Mouse (Mus musculus) MEL (cell line): ENCODE results near the gene Entpd3. TPM values are rescaled to one million over a fixed set of nuclear protein-coding genes. Genes with fewer than 3 reads are reported as not detected.
A peak's percentile ranks its signal among the peaks of the same experiment; 100 is the strongest.

Source experiments
- DNase-seq: peaks from one replicate; pipeline ENCODE4 v3.0.0; 2011; ENCODE audit warnings: low read depth, low spot score
- H3K27ac ChIP-seq: 2 replicates; pipeline ENCODE4 v1.5.1; 2012; ENCODE audit warnings: low read depth, mild to moderate bottlenecking, control low read depth, low read length, moderate library complexity; ENCODE audit not compliant: control insufficient read depth
- H3K27me3 ChIP-seq, 2 experiments: fragments of 150-350 bp in 1 of 2; sonication (generic) in 1 of 2; 2 replicates each; pipeline ENCODE4 v1.6.1; 2012; ENCODE audit warnings: low read length in 2 of 2, mild to moderate bottlenecking in 2 of 2, improper control_type of control experiment in 1 of 2, moderate library complexity in 1 of 2; ENCODE audit not compliant: insufficient read depth in 2 of 2, control insufficient read depth in 1 of 2
- H3K36me3 ChIP-seq, 2 experiments: 2 replicates each; pipeline ENCODE4 v1.6.1; 2012 to 2014; ENCODE audit warnings: low read length in 2 of 2, improper control_type of control experiment in 1 of 2, inconsistent platforms in 1 of 2, mild to moderate bottlenecking in 1 of 2; ENCODE audit not compliant: insufficient read depth in 2 of 2, control insufficient read depth in 1 of 2
- H3K4me1 ChIP-seq, 2 experiments: fragments of 150-350 bp in 1 of 2; sonication (generic) in 1 of 2; 2 replicates each; pipeline ENCODE4 v1.6.1; 2012; ENCODE audit warnings: low read length in 2 of 2, improper control_type of control experiment in 1 of 2, mild to moderate bottlenecking in 1 of 2; ENCODE audit not compliant: insufficient read depth in 2 of 2, control insufficient read depth in 1 of 2
- H3K4me3 ChIP-seq, 2 experiments: fragments of 150-350 bp in 1 of 2; sonication (generic) in 1 of 2; 2 replicates each; pipeline ENCODE4 v1.5.1; 2012; ENCODE audit warnings: low read depth in 2 of 2, low read length in 2 of 2, mild to moderate bottlenecking in 2 of 2, moderate library complexity in 2 of 2, control low read depth in 1 of 2, improper control_type of control experiment in 1 of 2; ENCODE audit not compliant: control insufficient read depth in 1 of 2, insufficient read depth in 1 of 2
- H3K79me2 ChIP-seq: 2 replicates; pipeline ENCODE4 v1.6.1; 2012; ENCODE audit warnings: mild to moderate bottlenecking, low read length, moderate library complexity; ENCODE audit not compliant: control insufficient read depth, poor library complexity, insufficient read depth
- H3K9ac ChIP-seq: 2 replicates; pipeline ENCODE4 v1.6.1; 2012; ENCODE audit warnings: low read depth, mild to moderate bottlenecking, control low read depth, low read length, moderate library complexity; ENCODE audit not compliant: control insufficient read depth, poor library complexity, severe bottlenecking
- H3K9me3 ChIP-seq: fragments of 150-350 bp; sonication (generic); replicated peaks from 2 replicates; pipeline ENCODE4 v1.6.1; 2012; ENCODE audit warnings: mild to moderate bottlenecking, low read length, improper control_type of control experiment, moderate library complexity; ENCODE audit not compliant: insufficient read depth
- CHD1 ChIP-seq: IDR thresholded peaks from 2 replicates; pipeline ENCODE4 v1.6.1; 2012; ENCODE audit warnings: low read depth, mild to moderate bottlenecking, inconsistent platforms, low read length, improper control_type of control experiment
- CHD2 ChIP-seq: IDR thresholded peaks from 2 replicates; pipeline ENCODE4 v1.6.1; 2011; ENCODE audit warnings: low read length, improper control_type of control experiment
- CTCF ChIP-seq, 3 experiments: IDR thresholded peaks in 2 of 3; conservative IDR thresholded peaks in 1 of 3; 2 replicates each; pipeline ENCODE4 v1.5.1; 2011 to 2012; ENCODE audit warnings: low read length in 3 of 3, low read depth in 2 of 3, mild to moderate bottlenecking in 2 of 3, improper control_type of control experiment in 1 of 3, inconsistent platforms in 1 of 3, mixed read lengths in 1 of 3, moderate library complexity in 1 of 3; ENCODE audit not compliant: control insufficient read depth in 1 of 3, insufficient read depth in 1 of 3, poor library complexity in 1 of 3, severe bottlenecking in 1 of 3
- E2F4 ChIP-seq: IDR thresholded peaks from 2 replicates; pipeline ENCODE4 v1.6.1; 2011; ENCODE audit warnings: low read depth, low read length, improper control_type of control experiment, borderline replicate concordance
- ELF1 ChIP-seq: IDR thresholded peaks from 2 replicates; pipeline ENCODE4 v1.6.1; 2014; ENCODE audit warnings: low read depth, mild to moderate bottlenecking, inconsistent platforms, low read length, improper control_type of control experiment, moderate library complexity
- EP300 ChIP-seq, 2 experiments: IDR thresholded peaks; 2 replicates each; pipeline ENCODE4 v1.6.1; 2011; ENCODE audit warnings: improper control_type of control experiment in 2 of 2, low read length in 2 of 2, low read depth in 1 of 2, mild to moderate bottlenecking in 1 of 2
- ETS1 ChIP-seq: IDR thresholded peaks from 2 replicates; pipeline ENCODE4 v1.6.1; 2012; ENCODE audit warnings: low read depth, mild to moderate bottlenecking, inconsistent platforms, low read length, improper control_type of control experiment, moderate library complexity
- GABPA ChIP-seq: IDR thresholded peaks from 2 replicates; pipeline ENCODE4 v1.6.1; 2012; ENCODE audit warnings: low read depth, mild to moderate bottlenecking, inconsistent platforms, low read length, improper control_type of control experiment, moderate library complexity
- GATA1 ChIP-seq: IDR thresholded peaks from 2 replicates; pipeline ENCODE4 v1.6.1; 2011; ENCODE audit warnings: low read depth, low read length, improper control_type of control experiment
- HCFC1 ChIP-seq: IDR thresholded peaks from 2 replicates; pipeline ENCODE4 v1.6.1; 2012; ENCODE audit warnings: low read depth, mild to moderate bottlenecking, inconsistent platforms, low read length, improper control_type of control experiment, moderate library complexity
- JUND ChIP-seq: IDR thresholded peaks from 2 replicates; pipeline ENCODE4 v1.6.1; 2011; ENCODE audit warnings: low read depth, mild to moderate bottlenecking, improper control_type of control experiment, low read length
- KAT2A ChIP-seq: conservative IDR thresholded peaks from 2 replicates; pipeline ENCODE4 v1.6.1; 2012; ENCODE audit warnings: low read depth, low read length, improper control_type of control experiment, inconsistent platforms
- MAFK ChIP-seq: IDR thresholded peaks from 2 replicates; pipeline ENCODE4 v1.6.1; 2011; ENCODE audit warnings: low read depth, mild to moderate bottlenecking, low read length, improper control_type of control experiment, borderline replicate concordance
- MEF2A ChIP-seq: IDR thresholded peaks from 2 replicates; pipeline ENCODE4 v1.6.1; 2014; ENCODE audit warnings: low read depth, mild to moderate bottlenecking, inconsistent platforms, low read length, improper control_type of control experiment; ENCODE audit not compliant: poor library complexity, insufficient replicate concordance, severe bottlenecking; ENCODE audit errors: extremely low read depth
- MXI1 ChIP-seq: IDR thresholded peaks from 2 replicates; pipeline ENCODE4 v1.6.1; 2011; ENCODE audit warnings: mild to moderate bottlenecking, low read depth, low read length, improper control_type of control experiment
- MYB ChIP-seq: IDR thresholded peaks from 2 replicates; pipeline ENCODE4 v1.6.1; 2011; ENCODE audit warnings: mild to moderate bottlenecking, low read depth, low read length, improper control_type of control experiment
- MYC ChIP-seq: IDR thresholded peaks from 2 replicates; pipeline ENCODE4 v1.6.1; 2011; ENCODE audit warnings: low read depth, mild to moderate bottlenecking, low read length, improper control_type of control experiment, moderate library complexity
- NELFE ChIP-seq: IDR thresholded peaks from 2 replicates; pipeline ENCODE4 v1.6.1; 2011; ENCODE audit warnings: low read depth, low read length, improper control_type of control experiment
- NRF1 ChIP-seq: IDR thresholded peaks from 2 replicates; pipeline ENCODE4 v1.6.1; 2014; ENCODE audit warnings: low read depth, mild to moderate bottlenecking, inconsistent platforms, low read length, improper control_type of control experiment, moderate library complexity; ENCODE audit not compliant: poor library complexity, insufficient read depth, severe bottlenecking
- POLR2A ChIP-seq, 2 experiments: IDR thresholded peaks; 2 replicates each; pipeline ENCODE4 v1.6.1; 2011 to 2012; ENCODE audit warnings: low read length in 2 of 2, mild to moderate bottlenecking in 2 of 2, control low read depth in 1 of 2, improper control_type of control experiment in 1 of 2, low read depth in 1 of 2, moderate library complexity in 1 of 2; ENCODE audit not compliant: control insufficient read depth in 1 of 2, insufficient read depth in 1 of 2, poor library complexity in 1 of 2
- POLR2AphosphoS2 ChIP-seq: IDR thresholded peaks from 2 replicates; pipeline ENCODE4 v1.6.1; 2011; ENCODE audit warnings: low read length, improper control_type of control experiment
- POLR2AphosphoS5 ChIP-seq: IDR thresholded peaks from 2 replicates; pipeline ENCODE4 v1.6.1; 2012; ENCODE audit warnings: low read depth, borderline replicate concordance, mild to moderate bottlenecking, inconsistent platforms, low read length, moderate library complexity, mixed read lengths
- SIN3A ChIP-seq: IDR thresholded peaks from 2 replicates; pipeline ENCODE4 v1.6.1; 2012; ENCODE audit warnings: low read length, improper control_type of control experiment, inconsistent platforms
- SMC3 ChIP-seq: IDR thresholded peaks from 2 replicates; pipeline ENCODE4 v1.6.1; 2011; ENCODE audit warnings: low read depth, low read length, improper control_type of control experiment
- TAL1 ChIP-seq: IDR thresholded peaks from 2 replicates; pipeline ENCODE4 v1.6.1; 2012; ENCODE audit warnings: mild to moderate bottlenecking, inconsistent platforms, low read length, moderate library complexity, mixed read lengths
- TBP ChIP-seq: IDR thresholded peaks from 2 replicates; pipeline ENCODE4 v1.8.0; 2011; ENCODE audit warnings: low read depth, low read length, improper control_type of control experiment
- UBTF ChIP-seq: IDR thresholded peaks from 2 replicates; pipeline ENCODE4 v1.6.1; 2012; ENCODE audit warnings: low read depth, mild to moderate bottlenecking, inconsistent platforms, low read length, improper control_type of control experiment, moderate library complexity, borderline replicate concordance; ENCODE audit not compliant: insufficient read depth
- USF1 ChIP-seq: IDR thresholded peaks from 2 replicates; pipeline ENCODE4 v1.6.1; 2014; ENCODE audit warnings: low read depth, mild to moderate bottlenecking, inconsistent platforms, low read length, improper control_type of control experiment, moderate library complexity
- ZC3H11A ChIP-seq: IDR thresholded peaks from 2 replicates; pipeline ENCODE4 v1.6.1; 2012; ENCODE audit warnings: low read depth, mild to moderate bottlenecking, inconsistent platforms, low read length, improper control_type of control experiment
- ZKSCAN1 ChIP-seq: IDR thresholded peaks from 2 replicates; pipeline ENCODE4 v1.6.1; 2012; ENCODE audit warnings: low read depth, mild to moderate bottlenecking, inconsistent platforms, low read length, improper control_type of control experiment, moderate library complexity
- ZNF384 ChIP-seq: IDR thresholded peaks from 2 replicates; pipeline ENCODE4 v1.6.1; 2012; ENCODE audit warnings: low read depth, mild to moderate bottlenecking, inconsistent platforms, low read length, improper control_type of control experiment
- polyA plus RNA-seq, 2 experiments: library from polyadenylated mRNA; stranded (reverse) in 1 of 2; unstranded in 1 of 2; fragments of >175 nt in 1 of 2; fragments of >200 nt in 1 of 2; gene quantifications; 2 replicates each; pipeline versions ENCODE4 v1.2.1 to v1.2.4; 2012; ENCODE audit warnings: low replicate concordance in 2 of 2, low read depth in 1 of 2; ENCODE audit not compliant: insufficient read length in 2 of 2, insufficient read depth in 1 of 2, missing spikeins in 1 of 2
- total RNA-seq: library from RNA; depleted of rRNA; stranded (reverse); fragments of 300-350 nt; gene quantifications from 2 replicates; pipeline ENCODE4 v1.2.3, GENCODE M21; 2012

The Entpd3 gene
- total and polyA plus RNA-seq, 3 experiments = 0.03 TPM; not detected in 2

- peak; percentile 20; the same call in 1 of the 2 replicates for TF ChIP-seq CHD1
- TF ChIP-seq KAT2A = peak; percentile 65; the same call in 1 of the 2 replicates
- peak; percentile 90 for TF ChIP-seq SIN3A
- no peak for TF ChIP-seq MYB
- TF ChIP-seq, all 39 proteins: peak for 18
These were observed 31.3 kb downstream of the Entpd3 start, which contains the start of gene Rpl14 (continued) for GRCm38 (mm10) chr9:120570741-120571592.

- Histone ChIP-seq H3K4me1 (peaks cover 3 to 22% of the 10 kb centered on the region in 2 experiments; a peak in 3 of 4 replicates), H3K4me3 (peak overlapping the region; percentile 83 to 90), H3K27ac (peak overlapping the region; percentile 75), H3K36me3 (peaks cover 5 to 20% of the 10 kb centered on the region in 2 experiments), H3K9me3 (no peaks in the 10 kb centered on the region), H3K79me2 (peaks cover 23% of the 10 kb centered on the region), H3K9ac (peak overlapping the region; percentile 96), H3K27me3 (no peaks in the 10 kb centered on the region)
- DNase-seq = no peak
- TF ChIP-seq POLR2AphosphoS2 = 0 out of 2 replicates have a peak, but pooled peaks have one; percentile 7
- TF ChIP-seq GATA1 = no peak
- TF ChIP-seq MAFK = no peak
- TF ChIP-seq ZKSCAN1 = no peak
- TF ChIP-seq CTCF (IDR thresholded peaks at IDR 0.05 in 2 of 3, conservative IDR thresholded peaks at IDR 0.05 in 1 of 3; ENCODE audit: control insufficient read depth in 1 of 3, insufficient read depth in 1 of 3, low read depth in 2 of 3, low read length in 3 of 3, poor library complexity in 1 of 3, severe bottlenecking in 1 of 3) = no peak
- TF ChIP-seq CHD1 = peak; percentile 93
- no peak for TF ChIP-seq MYC
- TF ChIP-seq KAT2A = 0 out of 2 replicates have a peak, but pooled peaks have one; percentile 2
- TF ChIP-seq MYB = no peak
- peak; percentile 1; the same call in 1 of the 2 replicates for TF ChIP-seq TBP
- no peak for TF ChIP-seq GABPA
- TF ChIP-seq MEF2A = no peak
- TF ChIP-seq TAL1 = no peak
- no peak for TF ChIP-seq CHD2
- TF ChIP-seq MXI1 = no peak
- no peak for TF ChIP-seq ZC3H11A
- peak; percentile 61; the same call in 1 of the 2 replicates for TF ChIP-seq NRF1
- TF ChIP-seq SMC3 = no peak
- TF ChIP-seq SIN3A = no peak
- TF ChIP-seq EP300 (IDR thresholded peaks at IDR 0.05; ENCODE audit: low read depth in 1 of 2, low read length in 2 of 2) = no peak
- no peak; a peak in 1 of 4 replicates for TF ChIP-seq POLR2A (IDR thresholded peaks at IDR 0.05; ENCODE audit: control insufficient read depth in 1 of 2, insufficient read depth in 1 of 2, low read depth in 1 of 2, low read length in 2 of 2, poor library complexity in 1 of 2)
- no peak for TF ChIP-seq ETS1
- TF ChIP-seq ZNF384 = no peak
- TF ChIP-seq POLR2AphosphoS5 = no peak
- no peak for TF ChIP-seq ELF1
- TF ChIP-seq HCFC1 = no peak
- no peak for TF ChIP-seq UBTF
- no peak for TF ChIP-seq JUND
- TF ChIP-seq NELFE = no peak
- no peak for TF ChIP-seq E2F4
- no peak for TF ChIP-seq USF1
These were observed 32.2 kb downstream of the Entpd3 start for GRCm38 (mm10) chr9:120571593-120572385.
